Mouse (Mus musculus): ENCODE data around the gene Gm38392.

The Gm38392 gene

GRCm38 (mm10) chr3:88235216-88235615, 51.8 kb downstream of the Gm38392 start:
- no peak for DNase-seq

- DNase-seq = no peak
Measured at GRCm38 (mm10) chr3:88234041-88234440, 53.0 kb downstream of the Gm38392 start.

- no peak for DNase-seq
Measured at GRCm38 (mm10) chr3:88232851-88233649, 54.0 kb downstream of the Gm38392 start.

GRCm38 (mm10) chr3:88232301-88232702, 54.7 kb downstream of the Gm38392 start:
- no peak for DNase-seq

- no peak for DNase-seq
Measured at GRCm38 (mm10) chr3:88231061-88231641, 55.9 kb downstream of the Gm38392 start.

- DNase-seq = no peak
Measured at GRCm38 (mm10) chr3:88230262-88231047, 56.6 kb downstream of the Gm38392 start.

GRCm38 (mm10) chr3:88229526-88229925, 57.5 kb downstream of the Gm38392 start:
- DNase-seq = no peak

- DNase-seq = no peak
Measured at GRCm38 (mm10) chr3:88228906-88229305, 58.1 kb downstream of the Gm38392 start.

GRCm38 (mm10) chr3:88227976-88228375, 59.0 kb downstream of the Gm38392 start:
- DNase-seq = no peak

- DNase-seq = no peak
Measured at GRCm38 (mm10) chr3:88227260-88227659, 59.8 kb downstream of the Gm38392 start.

- no peak for DNase-seq
Measured at GRCm38 (mm10) chr3:88226101-88226845, 60.7 kb downstream of the Gm38392 start.

GRCm38 (mm10) chr3:88224929-88225328, 62.1 kb downstream of the Gm38392 start:
- DNase-seq = no peak

- no peak for DNase-seq
Measured at GRCm38 (mm10) chr3:88222446-88222845, 64.6 kb downstream of the Gm38392 start.

GRCm38 (mm10) chr3:88221519-88222390, 65.3 kb downstream of the Gm38392 start:
- DNase-seq = no peak

GRCm38 (mm10) chr3:88220842-88221241, 66.2 kb downstream of the Gm38392 start:
- peak; percentile 85 for DNase-seq

GRCm38 (mm10) chr3:88219940-88220339, 67.1 kb downstream of the Gm38392 start:
- DNase-seq = no peak

GRCm38 (mm10) chr3:88217679-88218078, 69.3 kb downstream of the Gm38392 start:
- no peak for DNase-seq

GRCm38 (mm10) chr3:88216534-88217326, 70.3 kb downstream of the Gm38392 start:
- DNase-seq = no peak

GRCm38 (mm10) chr3:88216116-88216515, 70.9 kb downstream of the Gm38392 start:
- no peak for DNase-seq

- DNase-seq = no peak
Measured at GRCm38 (mm10) chr3:88215553-88216004, 71.4 kb downstream of the Gm38392 start.

- DNase-seq = no peak
Measured at GRCm38 (mm10) chr3:88214971-88215552, 71.9 kb downstream of the Gm38392 start.

All from lung, postnatal 10 days (tissue).